Mouse (Mus musculus) monocyte, adult 2 months (primary cell): Measurements from ENCODE around the gene Kcnk1.

ENCODE experiments used
- DNase-seq, 2 experiments: peaks; one replicate each; pipeline ENCODE4 v3.0.0; 2022; ENCODE audit warnings: low spot score in 2 of 2, low read depth in 1 of 2

The Kcnk1 gene

DNA sequence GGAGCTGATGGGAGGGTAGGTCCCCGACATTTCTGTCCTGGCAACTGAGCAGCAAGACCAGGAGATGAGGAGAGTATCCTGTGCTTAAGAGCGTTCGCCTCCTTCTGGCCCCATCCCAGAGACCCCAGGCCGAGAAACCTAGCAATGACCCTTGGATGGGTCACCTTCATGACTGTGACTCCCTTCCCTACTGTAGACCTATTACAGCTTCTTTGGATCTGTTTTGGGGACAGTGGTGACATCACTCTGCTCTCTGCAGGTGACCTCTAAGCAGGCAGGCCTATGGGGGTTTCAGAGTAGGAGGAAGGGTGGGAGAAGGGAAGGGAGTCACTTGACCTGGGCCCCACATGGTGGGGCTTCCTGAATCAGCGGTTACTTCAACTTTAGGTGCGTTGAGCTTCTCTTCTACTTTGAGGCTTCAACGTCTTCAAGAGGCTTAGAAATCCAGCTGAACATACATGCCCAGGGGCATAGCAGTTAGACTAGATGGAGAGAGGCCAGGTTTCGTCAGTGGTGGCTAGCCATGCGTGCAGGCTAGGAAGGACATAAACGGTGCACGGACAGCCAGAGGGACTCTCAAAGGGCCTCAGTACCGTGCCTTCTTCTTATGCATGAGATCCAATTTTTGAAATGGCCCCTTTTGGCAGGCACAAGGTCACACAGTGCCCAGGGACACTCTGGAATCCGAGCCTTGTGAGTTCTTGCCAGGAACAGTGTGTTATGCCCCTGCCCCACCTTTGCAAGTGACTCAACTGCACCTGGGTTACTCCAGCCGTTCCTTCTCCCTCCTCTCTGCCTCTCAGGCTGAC is 1.3 kb downstream of the Kcnk1 start:
- no peak for DNase-seq

- DNase-seq: no peak
Measured at GRCm38 (mm10) chr8:125996980-125997379, 2.0 kb downstream of the Kcnk1 start.

DNA sequence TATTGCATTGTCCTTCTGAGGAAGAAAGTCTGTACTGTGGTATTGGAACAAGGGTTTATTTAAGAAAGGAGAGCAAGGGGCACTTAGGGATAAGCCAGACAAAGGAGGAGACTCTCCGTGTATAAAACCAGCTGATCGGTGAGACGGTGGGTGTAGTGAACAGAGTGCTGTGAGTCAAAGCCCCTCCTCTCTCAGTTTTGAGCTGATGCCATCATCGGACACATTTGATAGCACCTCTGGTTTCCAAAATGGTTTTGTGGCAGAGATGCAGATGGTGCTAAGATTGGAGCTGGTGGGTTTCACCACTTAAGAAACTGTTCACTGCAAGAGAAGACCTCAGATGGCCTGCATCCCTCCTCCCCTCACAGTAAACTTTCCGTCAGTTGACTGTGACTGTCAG is 2.6 kb downstream of the Kcnk1 start:
- DNase-seq: no peak

- no peak for DNase-seq
Measured at GRCm38 (mm10) chr8:125999842-126000395, 4.9 kb downstream of the Kcnk1 start.

DNA sequence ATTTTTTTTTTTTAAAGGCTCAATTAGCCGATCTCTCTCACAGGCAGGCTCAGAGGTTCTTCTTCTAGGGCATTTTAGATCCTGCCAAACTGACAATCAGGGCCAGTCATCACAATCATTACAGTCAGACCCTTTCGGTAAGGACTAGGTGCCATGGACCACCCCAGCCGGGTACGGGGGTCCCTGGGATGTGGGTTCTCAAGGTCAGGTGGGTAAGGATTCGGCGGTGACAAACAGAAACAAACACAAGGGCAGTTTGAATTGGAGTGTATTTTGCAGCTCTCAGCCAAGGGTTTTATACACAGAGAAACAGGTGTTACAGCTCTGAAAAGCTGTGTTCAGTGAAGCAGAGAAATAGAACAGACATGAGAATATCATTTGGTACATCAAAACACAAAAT is 8.6 kb downstream of the Kcnk1 start:
- DNase-seq: no peak

- no peak for DNase-seq
Measured at GRCm38 (mm10) chr8:126004953-126005352, 10.0 kb downstream of the Kcnk1 start.

- DNase-seq: no peak
Measured at GRCm38 (mm10) chr8:126006310-126006990, 11.5 kb downstream of the Kcnk1 start.

- no peak for DNase-seq
Measured at GRCm38 (mm10) chr8:126007538-126008330, 12.8 kb downstream of the Kcnk1 start.

GRCm38 (mm10) chr8:126008945-126009344 is 14.0 kb downstream of the Kcnk1 start:
- DNase-seq: no peak

GRCm38 (mm10) chr8:126010900-126011299 is 15.9 kb downstream of the Kcnk1 start:
- no peak for DNase-seq

DNA sequence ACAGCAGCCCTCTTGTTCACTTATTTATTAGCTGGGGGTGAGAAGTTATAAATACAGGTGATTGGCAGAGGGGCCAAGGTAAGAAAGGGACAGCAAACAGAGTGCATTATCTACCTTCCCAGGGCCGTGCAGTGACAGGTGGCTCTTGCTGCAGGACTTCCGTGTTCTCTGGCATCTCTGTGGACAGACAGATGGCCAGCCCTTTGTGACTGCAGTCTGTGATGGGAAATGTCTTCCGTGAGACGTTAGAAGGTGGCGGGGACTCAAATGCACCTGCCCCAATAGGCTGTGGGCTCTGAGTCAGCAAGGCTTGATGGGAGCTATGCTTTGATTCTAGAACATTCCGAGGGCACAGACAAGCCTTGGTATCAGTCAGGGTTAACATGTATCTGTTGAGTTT is 17.4 kb downstream of the Kcnk1 start:
- DNase-seq: no peak

DNA sequence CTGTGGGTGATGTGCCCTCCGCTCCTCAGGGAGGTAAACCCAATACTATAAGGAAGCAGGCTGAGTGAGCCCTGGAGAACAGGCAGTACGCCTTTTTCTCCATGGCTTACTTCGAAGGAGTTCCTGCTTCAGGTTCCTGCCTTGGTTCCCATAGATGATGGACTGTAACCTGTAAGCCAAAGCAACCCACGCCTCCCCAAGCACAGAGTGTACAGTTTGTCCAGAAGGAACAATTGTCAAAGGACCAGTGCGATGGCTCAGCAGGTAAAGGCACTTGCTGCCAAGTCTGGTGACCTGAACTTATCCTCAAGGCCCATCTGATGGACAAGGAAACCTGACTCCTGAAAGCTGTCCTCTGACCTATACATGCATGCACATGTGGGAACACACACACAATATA is 18.7 kb downstream of the Kcnk1 start:
- no peak for DNase-seq

DNA sequence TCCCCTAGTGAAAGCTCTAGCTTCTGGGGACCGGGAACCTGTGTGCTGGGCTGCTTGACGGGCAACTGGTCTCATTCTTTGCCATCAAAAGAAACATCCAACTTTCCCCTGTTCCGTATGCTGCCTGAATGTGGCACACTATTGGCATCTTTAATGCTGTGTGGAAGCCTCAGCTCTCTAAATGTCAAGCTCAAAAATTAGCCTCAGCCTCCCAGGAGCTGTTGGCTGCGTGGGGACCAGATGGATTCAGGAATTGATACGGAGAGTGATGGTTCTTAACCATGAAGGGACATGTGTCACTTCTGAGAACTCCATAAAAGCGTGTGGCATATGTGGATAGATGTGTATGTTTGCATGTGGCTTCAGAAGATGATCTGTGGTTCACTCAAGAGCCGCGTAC is 27.0 kb downstream of the Kcnk1 start:
- DNase-seq: no peak

DNA sequence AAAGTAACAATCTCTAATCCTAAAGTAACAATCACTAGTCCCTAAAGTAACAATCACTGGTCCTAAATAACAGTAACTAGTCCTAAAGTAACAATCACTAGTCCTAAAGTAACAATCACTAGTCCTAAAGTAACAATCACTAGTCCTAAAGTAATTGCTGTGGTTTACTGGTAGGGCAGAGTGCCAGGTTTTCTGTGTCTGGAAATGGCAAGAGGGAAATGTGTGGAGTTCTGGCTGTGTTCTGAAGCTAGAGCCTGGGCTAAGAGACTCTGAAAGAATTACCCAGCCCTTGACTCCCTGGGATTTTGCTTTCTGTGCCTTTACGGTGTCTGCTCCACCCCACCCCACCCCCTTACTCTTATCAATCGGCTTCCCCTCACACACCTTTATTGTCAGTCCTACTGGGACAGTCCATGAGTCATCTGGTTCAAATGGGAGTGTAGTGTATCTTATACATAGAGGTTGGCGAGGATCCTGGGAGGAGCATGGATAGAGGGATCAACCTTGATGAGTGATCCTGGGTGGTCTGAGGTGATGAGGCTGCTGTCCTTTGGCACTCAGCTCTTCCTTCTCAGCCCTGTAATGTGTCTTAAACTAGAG is 28.8 kb downstream of the Kcnk1 start:
- no peak for DNase-seq

GRCm38 (mm10) chr8:126024891-126025290 is 29.9 kb downstream of the Kcnk1 start:
- no peak for DNase-seq

GRCm38 (mm10) chr8:126026121-126026520 is 31.2 kb downstream of the Kcnk1 start:
- DNase-seq: no peak

DNA sequence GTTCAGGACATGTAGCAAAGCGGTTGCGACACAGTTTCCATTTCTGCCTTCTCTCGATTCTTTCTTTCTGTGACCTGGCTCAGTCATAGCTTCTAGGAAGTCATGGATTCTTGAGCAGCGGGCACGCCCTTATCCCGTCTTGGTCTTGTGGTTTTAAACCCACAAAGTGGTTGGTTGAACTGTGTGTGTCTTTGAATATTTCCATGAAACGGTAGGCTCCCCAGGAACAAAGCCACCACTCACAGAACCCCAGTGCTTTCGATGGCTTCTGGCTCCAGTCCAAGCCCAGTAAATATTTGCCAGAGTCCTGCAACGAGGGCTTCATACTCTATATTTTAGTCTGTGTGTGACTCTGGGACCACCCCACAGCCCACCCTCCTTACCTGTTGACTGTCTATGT is 31.6 kb downstream of the Kcnk1 start:
- DNase-seq: no peak

DNA sequence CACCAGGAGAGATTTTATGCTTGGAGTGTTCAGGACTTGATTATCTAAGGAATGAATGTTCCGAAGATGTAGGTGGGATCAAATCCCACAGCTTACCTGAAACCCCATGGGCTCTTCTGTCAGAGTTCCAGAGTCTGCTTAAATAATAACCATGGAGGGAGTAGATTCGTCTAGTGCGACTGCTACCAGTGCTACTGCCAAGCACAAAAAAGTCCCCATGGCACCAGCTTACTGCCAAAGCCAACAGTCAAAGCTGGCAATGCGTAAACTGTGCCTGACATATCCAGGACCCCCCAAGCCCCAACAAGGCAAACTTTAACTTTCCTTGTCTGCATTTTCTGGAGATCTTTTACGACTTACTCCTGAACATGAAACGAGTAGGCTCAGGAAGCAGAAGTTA is 32.5 kb downstream of the Kcnk1 start:
- DNase-seq: no peak

- no peak for DNase-seq
Measured at GRCm38 (mm10) chr8:126028941-126029340, 34.0 kb downstream of the Kcnk1 start.

DNA sequence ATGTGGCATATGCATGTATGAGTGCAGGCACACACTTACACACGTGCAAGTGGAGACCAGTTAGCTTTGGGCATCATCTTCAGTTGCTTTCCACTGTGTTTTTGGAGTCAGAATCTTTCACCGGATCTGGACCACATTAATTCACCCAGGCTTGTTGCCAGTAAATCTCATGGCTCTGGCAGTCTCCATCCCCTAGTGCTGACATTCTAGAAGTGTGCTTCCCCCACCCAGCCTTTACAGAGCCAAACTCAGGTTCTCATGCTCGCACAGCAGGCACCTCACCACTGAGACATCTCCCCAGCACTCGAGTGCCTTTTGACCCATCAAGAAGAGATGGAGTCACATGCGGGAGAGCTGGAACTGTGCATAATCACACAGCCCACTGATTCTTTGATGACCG is 37.8 kb downstream of the Kcnk1 start:
- DNase-seq: no peak

- DNase-seq: no peak
Measured at GRCm38 (mm10) chr8:126035046-126035445, 40.1 kb downstream of the Kcnk1 start.
